Mouse (Mus musculus) midbrain, postnatal 0 days (tissue): Measurements from ENCODE around the gene Htatip2. TPM values are rescaled to one million over a fixed set of nuclear protein-coding genes. Genes with fewer than 3 reads are reported as not detected.

ENCODE experiments used
- ATAC-seq: fragments of 200-750 bp; cut with Nextera tagmentation; 2 replicates; pipeline ENCODE4 v1.8.0; 2017; ENCODE audit warnings: moderate number of reproducible peaks, mild to moderate bottlenecking, moderate TSS enrichment, moderate library complexity; ENCODE audit not compliant: low FRiP score
- DNase-seq: peaks from one replicate; pipeline ENCODE4 v3.0.0-alpha.2; 2015; ENCODE audit warnings: low spot score
- H3K27ac ChIP-seq: fragments of 300-500 bp; sonication (generic); 2 replicates; pipeline ENCODE4 v1.5.1; 2014; ENCODE audit warnings: low read depth, mild to moderate bottlenecking, low read length, mixed read lengths
- H3K27me3 ChIP-seq: fragments of 300-500 bp; sonication (generic); 2 replicates; pipeline ENCODE4 v1.6.1; 2014; ENCODE audit warnings: low read length, control low read depth, mixed read lengths; ENCODE audit not compliant: insufficient read depth
- H3K36me3 ChIP-seq: fragments of 300-500 bp; sonication (generic); 2 replicates; pipeline ENCODE4 v1.6.1; 2014; ENCODE audit warnings: low read length, control low read depth, mixed read lengths; ENCODE audit not compliant: insufficient read depth
- H3K4me1 ChIP-seq: fragments of 300-500 bp; sonication (generic); 2 replicates; pipeline ENCODE4 v1.6.1; 2014; ENCODE audit warnings: mild to moderate bottlenecking, control low read depth, antibody characterized with exemption, low read length, mixed read lengths; ENCODE audit not compliant: insufficient read depth
- H3K4me2 ChIP-seq: fragments of 300-500 bp; sonication (generic); 2 replicates; pipeline ENCODE4 v1.6.1; 2014; ENCODE audit warnings: low read depth, mild to moderate bottlenecking, low read length, mixed read lengths; ENCODE audit not compliant: poor library complexity, severe bottlenecking
- H3K4me3 ChIP-seq: fragments of 300-500 bp; sonication (generic); 2 replicates; pipeline ENCODE4 v1.5.1; 2014; ENCODE audit warnings: low read depth, mild to moderate bottlenecking, low read length, moderate library complexity
- H3K9ac ChIP-seq: fragments of 300-500 bp; sonication (generic); replicated peaks from 2 replicates; pipeline ENCODE4 v1.6.1; 2014; ENCODE audit warnings: mild to moderate bottlenecking, low read length, moderate library complexity, mixed read lengths; ENCODE audit not compliant: poor library complexity, severe bottlenecking
- H3K9me3 ChIP-seq: fragments of 300-500 bp; sonication (generic); 2 replicates; pipeline ENCODE4 v1.6.1; 2016; ENCODE audit warnings: low read length, control low read depth
- CTCF ChIP-seq: IDR thresholded peaks from 2 replicates; pipeline ENCODE4 v1.5.1; 2016; ENCODE audit warnings: antibody characterized with exemption, mild to moderate bottlenecking
- WGBS: fragments of 180-500 bp; shearing (Covaris S2); extraction: QIAGEN DNeasy Blood & Tissue Kit; methylation state at CpG from one replicate; pipeline ENCODE4 v1.1.7; 2014; 5-methylcytosine and 5-hydroxymethylcytosine counted together
- polyA plus RNA-seq: library from polyadenylated mRNA; unstranded; fragments of >200 nt; fragmentation: Nextera tagmentation; extraction: Ambion mirVana; gene quantifications from 2 replicates; pipeline ENCODE4 v1.2.1, GENCODE M21; 2015
- total RNA-seq: library from RNA; depleted of rRNA; stranded (reverse); fragments of >200 nt; gene quantifications from 2 replicates; pipeline ENCODE4 v1.2.3, GENCODE M21; 2014

Htatip2 gene
- total and polyA plus RNA-seq, 2 experiments from 2014 or later: 0.38 to 6.1 TPM

DNA sequence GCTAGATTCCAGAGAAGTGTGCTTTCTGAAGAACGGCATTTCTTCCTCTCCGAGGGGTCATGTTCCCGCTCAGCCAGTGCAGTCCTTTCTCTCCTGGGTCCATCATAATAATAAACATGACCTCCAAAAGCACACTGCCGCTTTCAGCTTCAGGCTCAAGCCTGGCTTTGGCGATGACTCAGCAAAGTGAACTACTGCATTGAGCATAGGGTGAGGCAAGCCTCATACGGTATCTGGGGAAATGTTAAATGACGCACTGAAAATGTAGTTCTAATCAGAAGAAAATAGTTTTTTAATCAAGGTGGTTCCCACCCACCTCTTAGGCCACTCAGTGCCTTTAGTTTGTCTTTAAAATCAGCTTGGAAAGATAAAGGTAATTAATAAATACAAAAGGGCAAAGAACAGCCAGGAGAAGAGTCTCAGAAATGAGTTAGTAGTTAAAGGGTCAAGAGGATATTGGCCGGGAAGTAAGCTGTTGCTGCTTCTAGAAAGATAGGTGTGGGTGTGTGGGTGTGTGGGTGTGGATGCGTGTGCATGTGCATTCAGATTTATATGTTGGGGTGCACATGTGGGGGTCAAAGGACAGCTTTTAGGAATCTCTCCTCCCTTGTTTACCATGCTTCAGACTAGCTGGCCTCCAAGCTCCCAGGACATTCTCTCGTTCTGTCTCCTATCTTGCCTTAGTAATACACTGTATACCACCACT lies 5.2 kb downstream of the Htatip2 start:
- Histone ChIP-seq H3K27me3 (no peaks in the 10 kb centered on the region), H3K36me3 (no peaks in the 10 kb centered on the region), H3K4me1 (no peaks in the 10 kb centered on the region), H3K27ac (no peak overlapping the region), H3K4me3 (no peak overlapping the region), H3K9me3 (no peaks in the 10 kb centered on the region), H3K4me2 (no peak overlapping the region), H3K9ac (no peak overlapping the region)
- TF ChIP-seq CTCF: no peak
- ATAC-seq (no peak), DNase-seq (no peak)
- 78% methylated on average over 10 of the region's 10 CpGs for WGBS

DNA sequence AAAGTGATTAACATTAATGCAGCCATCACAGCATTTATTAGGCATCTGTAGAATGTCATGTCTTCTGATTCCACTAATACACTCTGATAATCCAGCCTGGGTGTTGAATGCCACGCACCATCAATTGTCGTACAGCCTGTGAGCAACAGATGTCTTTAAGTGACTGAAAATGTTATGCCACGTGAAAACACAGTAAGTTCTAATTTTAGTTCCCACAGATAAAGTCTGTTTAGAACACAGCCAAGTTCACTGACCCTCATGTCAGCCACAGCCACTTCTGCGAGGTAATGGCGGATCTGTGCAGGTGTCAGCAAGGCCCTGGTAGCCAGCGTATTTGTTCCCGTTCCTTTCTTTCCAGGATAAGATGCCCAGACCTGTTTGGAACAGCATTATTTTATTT lies 7.3 kb downstream of the Htatip2 start:
- Histone ChIP-seq H3K9me3 (no peaks in the 10 kb centered on the region), H3K27me3 (no peaks in the 10 kb centered on the region), H3K36me3 (no peaks in the 10 kb centered on the region), H3K9ac (no peak overlapping the region), H3K4me3 (no peak overlapping the region), H3K4me1 (no peaks in the 10 kb centered on the region), H3K27ac (no peak overlapping the region), H3K4me2 (no peak overlapping the region)
- WGBS: 89% methylated on average over 7 of the region's 7 CpGs
- DNase-seq: no peak
- no peak for ATAC-seq
- TF ChIP-seq CTCF: no peak

DNA sequence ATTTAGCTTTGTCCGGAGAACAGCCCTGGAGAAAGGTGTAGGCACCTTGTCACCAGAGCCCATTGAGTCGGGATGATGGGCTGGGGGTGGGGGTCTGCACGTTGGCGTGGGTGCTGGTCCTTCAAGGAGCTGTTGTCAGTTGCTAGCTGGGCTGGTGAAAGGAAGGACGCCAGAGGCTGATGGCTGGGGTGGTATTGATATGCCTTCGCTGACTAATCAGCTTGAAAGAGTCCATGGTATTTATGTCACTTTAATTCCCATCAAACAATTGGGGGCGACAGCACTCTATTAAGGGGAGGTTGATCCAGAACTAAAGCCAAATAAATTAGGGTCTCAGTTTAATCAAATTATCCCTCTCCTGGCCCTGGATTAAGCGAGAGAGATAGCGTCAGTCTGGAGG lies 9.6 kb downstream of the Htatip2 start:
- ATAC-seq: no peak
- no peak for DNase-seq
- H3K4me1 ChIP-seq: no peaks in the 10 kb centered on the region
- no peak for TF ChIP-seq CTCF
- no peak overlapping the region for H3K4me2 ChIP-seq
- no peak overlapping the region for H3K4me3 ChIP-seq
- H3K9me3 ChIP-seq: no peaks in the 10 kb centered on the region
- 20% methylated on average over 9 of the region's 9 CpGs for WGBS
- no peak overlapping the region for H3K27ac ChIP-seq
- H3K9ac ChIP-seq: no peak overlapping the region
- no peaks in the 10 kb centered on the region for H3K36me3 ChIP-seq
- 0 out of 2 replicates have a peak, but pooled peaks cover 2% of the 10 kb centered on the region for H3K27me3 ChIP-seq

DNA sequence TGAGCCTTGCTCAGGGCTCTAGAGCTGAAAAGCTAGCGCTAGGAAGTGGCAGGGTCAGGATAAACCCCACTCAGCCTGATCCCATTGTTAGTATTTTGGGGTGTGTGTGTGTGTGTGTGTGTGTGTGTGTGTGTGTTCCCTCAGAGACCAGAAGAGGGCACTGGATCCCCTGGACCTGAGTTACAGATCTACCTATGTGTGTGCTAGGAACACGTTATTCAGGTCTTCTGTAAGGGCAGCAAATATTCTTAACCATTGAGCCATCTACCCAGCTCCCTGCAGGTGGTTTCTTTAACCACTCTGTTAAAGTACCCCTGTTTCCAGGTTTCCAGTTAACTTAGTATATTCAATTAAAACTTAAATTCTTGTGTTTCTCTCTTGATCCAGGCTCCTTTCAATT lies 15.5 kb downstream of the Htatip2 start:
- no peak for TF ChIP-seq CTCF
- Histone ChIP-seq H3K4me1 (0 out of 2 replicates have a peak, but pooled peaks cover 1% of the 10 kb centered on the region), H3K36me3 (no peaks in the 10 kb centered on the region), H3K27ac (no peak overlapping the region), H3K4me2 (no peak overlapping the region), H3K9me3 (no peaks in the 10 kb centered on the region), H3K9ac (no peak overlapping the region), H3K4me3 (no peak overlapping the region), H3K27me3 (0 out of 2 replicates have a peak, but pooled peaks cover 2% of the 10 kb centered on the region)
- DNase-seq: no peak
- no peak for ATAC-seq
- 96% methylated on average over 2 of the region's 2 CpGs for WGBS

DNA sequence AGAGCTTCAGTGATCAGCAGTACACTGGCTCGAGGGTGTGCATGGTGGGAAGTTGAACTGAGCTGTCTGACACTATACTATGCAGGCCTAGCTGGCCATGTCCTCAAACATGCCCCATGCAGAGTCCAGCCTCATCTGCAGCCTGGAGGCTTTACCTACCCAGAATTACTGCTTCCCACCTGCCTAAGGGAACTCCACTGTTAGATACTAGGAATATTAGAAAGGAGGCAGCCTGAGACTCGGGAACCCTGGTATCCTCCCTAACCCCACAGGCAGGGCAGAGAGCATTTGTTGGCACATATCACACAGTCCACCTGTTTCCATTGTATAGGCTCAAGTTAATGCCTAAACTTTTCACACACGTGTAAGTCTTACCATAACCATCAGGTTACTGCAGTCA lies 18.7 kb downstream of the Htatip2 start:
- Histone ChIP-seq H3K36me3 (peaks cover 10% of the 10 kb centered on the region; the same call in 1 of the 2 replicates), H3K9me3 (no peaks in the 10 kb centered on the region), H3K9ac (no peak overlapping the region), H3K4me2 (no peak overlapping the region), H3K27ac (no peak overlapping the region), H3K4me3 (no peak overlapping the region), H3K27me3 (0 out of 2 replicates have a peak, but pooled peaks cover 2% of the 10 kb centered on the region), H3K4me1 (0 out of 2 replicates have a peak, but pooled peaks cover 6% of the 10 kb centered on the region)
- TF ChIP-seq CTCF: no peak
- ATAC-seq (peak; percentile 9; the same call in 1 of the 2 replicates), DNase-seq (no peak)
- WGBS: 45% methylated on average over 3 of the region's 3 CpGs

DNA sequence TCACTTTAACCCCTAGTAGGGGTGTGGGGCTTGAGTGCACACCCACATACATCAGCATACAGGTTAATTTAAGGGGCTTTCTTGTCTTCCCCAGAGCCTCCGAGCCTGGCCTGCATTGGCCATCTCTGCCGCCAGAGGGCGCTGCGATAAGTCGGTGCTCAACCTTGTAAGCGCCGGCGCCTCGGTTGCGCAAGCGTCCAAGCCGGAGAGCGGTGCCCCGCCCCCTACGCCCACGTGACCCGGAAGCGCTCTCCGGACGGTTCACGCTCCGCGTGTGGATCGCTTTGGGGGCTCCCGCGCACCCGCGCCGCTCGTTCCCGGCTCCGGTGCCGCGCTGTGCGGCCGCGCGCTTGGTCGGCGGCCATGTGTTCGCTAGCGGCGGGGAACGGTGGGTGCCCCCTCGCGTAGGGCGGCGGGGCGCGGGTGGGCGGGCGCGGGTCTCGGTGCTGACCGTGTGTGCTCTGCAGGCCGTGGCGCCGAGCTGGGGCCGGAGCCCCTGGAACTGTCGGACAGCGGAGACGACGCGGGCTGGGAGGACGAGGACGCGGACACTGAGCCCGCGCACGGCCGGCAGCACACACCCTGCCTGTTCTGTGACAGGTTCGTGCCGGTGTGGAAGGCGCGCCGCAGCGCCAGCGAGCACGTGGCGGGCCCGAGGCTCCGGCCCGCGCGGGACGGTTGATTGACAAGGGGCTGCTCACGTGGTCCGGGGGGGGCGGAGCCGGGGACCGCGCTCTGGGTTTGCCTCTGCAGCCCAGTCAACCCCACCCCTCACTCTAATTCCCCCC lies 19.4 kb downstream of the Htatip2 start, which contains the start of gene Prmt3:
Gene Prmt3, plus strand, starts transcription at position 233 of the 788 bp plus-strand sequence.
- H3K4me2 ChIP-seq: peak within 1 kb of the TSS; percentile 61
- DNase-seq (peak; percentile 98), ATAC-seq (peak; percentile 96)
- TF ChIP-seq CTCF: peak; percentile 96
- H3K4me3 ChIP-seq: peak within 1 kb of the TSS; percentile 63
- 0 out of 2 replicates have a peak, but pooled peaks cover 6% of the 10 kb centered on the region for H3K4me1 ChIP-seq
- no peaks in the 10 kb centered on the region for H3K27me3 ChIP-seq
- H3K9ac ChIP-seq: peak within 1 kb of the TSS; percentile 64
- under 1% methylated on average over 85 of the region's 92 CpGs for WGBS
- peaks cover 11% of the 10 kb centered on the region; the same call in 1 of the 2 replicates for H3K36me3 ChIP-seq
- H3K27ac ChIP-seq: peak within 1 kb of the TSS; percentile 88
- no peaks in the 10 kb centered on the region for H3K9me3 ChIP-seq
